Mouse (Mus musculus) liver, embryonic 14.5 days (tissue): Measurements from ENCODE around the gene Gpr183.

Experiments
- CTCF ChIP-seq: IDR thresholded peaks from 2 replicates; pipeline ENCODE4 v1.5.1; 2016; ENCODE audit warnings: antibody characterized with exemption, low read depth, control low read depth
- EP300 ChIP-seq: IDR thresholded peaks from 2 replicates; pipeline ENCODE4 v1.6.1; 2016; ENCODE audit warnings: antibody characterized with exemption, low read depth

GRCm38 (mm10) chr14:121956291-121956690 is 8.7 kb downstream of the Gpr183 start:
- no peak for TF ChIP-seq EP300
- no peak for TF ChIP-seq CTCF
